8 mouse cellular contexts compared by ENCODE assay signal in the genomic region with DNA sequence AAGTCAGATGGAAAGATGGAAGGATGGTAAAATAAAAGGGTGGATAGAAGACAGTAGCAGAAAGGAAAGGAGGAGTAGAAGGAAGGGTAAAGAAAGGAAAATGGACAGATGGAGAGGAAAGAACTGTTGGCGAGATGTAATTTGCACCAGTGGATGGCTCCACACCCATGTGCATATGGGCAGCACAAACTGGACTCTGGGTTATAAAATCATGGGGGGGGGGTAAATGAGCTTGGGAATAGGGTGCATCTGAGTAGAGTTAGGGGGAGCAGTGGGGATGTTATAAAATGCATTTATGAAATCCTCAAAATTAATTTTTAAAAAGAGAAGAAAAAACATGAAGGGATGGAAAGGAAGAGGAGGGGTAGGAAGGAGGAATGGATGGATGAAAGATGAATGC. TPM values are rescaled to one million over a fixed set of nuclear protein-coding genes. Genes with fewer than 3 reads are reported as not detected.
DNase-seq lines count a peak whose midpoint lies in the region; ATAC-seq and TF ChIP-seq lines count a peak whose summit lies in the region.

No protein-coding gene starts in this region.

- WGBS in kidney, adult 2 months, result 67% methylated on average over 1 of the region's 1 CpGs
- WGBS in hindbrain, embryonic 15.5 days, result 55% methylated on average over 1 of the region's 1 CpGs
- WGBS in midbrain, embryonic 14.5 days, result 85% methylated on average over 1 of the region's 1 CpGs

- H3K4me2 ChIP-seq in hindbrain, embryonic 15.5 days, result peak overlapping the region; percentile 58
- peak overlapping the region; percentile 57 for H3K4me2 ChIP-seq in midbrain, embryonic 14.5 days (ENCODE audit: low read length)

- TF ChIP-seq CTCF in kidney, adult 2 months (conservative IDR thresholded peaks at IDR 0.05; ENCODE audit: insufficient read depth, insufficient read length, low read depth, low read length), result no peak

- H3K4me1 ChIP-seq in kidney, adult 2 months (ENCODE audit: control insufficient read depth, insufficient read depth, low read length), result no peaks in the 10 kb centered on the region
- H3K4me1 ChIP-seq in brown adipose tissue, adult 24 weeks (ENCODE audit: control insufficient read depth, insufficient read depth, insufficient read length, low read length), result no peaks in the 10 kb centered on the region; the same call in 1 of the 2 replicates
- peaks cover 15% of the 10 kb centered on the region; the same call in 1 of the 2 replicates for H3K4me1 ChIP-seq in hindbrain, embryonic 15.5 days (replicated peaks)
- 0 out of 2 replicates have a peak, but pooled peaks cover 7% of the 10 kb centered on the region for H3K4me1 ChIP-seq in midbrain, embryonic 14.5 days (ENCODE audit: control insufficient read depth, insufficient read depth, low read length)

- no peak overlapping the region for H3K27ac ChIP-seq in kidney, adult 2 months (ENCODE audit: insufficient read depth, low read depth, low read length)
- H3K27ac ChIP-seq in brown adipose tissue, adult 24 weeks (replicated peaks; ENCODE audit: low read depth, low read length), result no peak overlapping the region
- H3K27ac ChIP-seq in hindbrain, embryonic 15.5 days (replicated peaks), result peak overlapping the region; percentile 79
- no peak overlapping the region; the same call in 1 of the 2 replicates for H3K27ac ChIP-seq in midbrain, embryonic 14.5 days (replicated peaks; ENCODE audit: low read depth, low read length)

- H3K27me3 ChIP-seq in kidney, adult 2 months (replicated peaks; ENCODE audit: control insufficient read depth, insufficient read depth, low read length), result no peaks in the 10 kb centered on the region
- H3K27me3 ChIP-seq in hindbrain, embryonic 15.5 days, result no peaks in the 10 kb centered on the region
- H3K27me3 ChIP-seq in midbrain, embryonic 14.5 days (ENCODE audit: control insufficient read depth, insufficient read depth, low read length), result no peaks in the 10 kb centered on the region

- H3K4me3 ChIP-seq in kidney, adult 2 months (ENCODE audit: insufficient read depth, low read depth, low read length), result peak overlapping the region; percentile 76; the same call in 1 of the 2 replicates
- H3K4me3 ChIP-seq in brown adipose tissue, adult 24 weeks (ENCODE audit: insufficient read depth, low read depth, low read length), result peak overlapping the region; percentile 68
- H3K4me3 ChIP-seq in hindbrain, embryonic 15.5 days, result peak overlapping the region; percentile 51
- peak overlapping the region; percentile 47 for H3K4me3 ChIP-seq in midbrain, embryonic 14.5 days (replicated peaks; ENCODE audit: low read depth, low read length)

- no peaks in the 10 kb centered on the region for H3K36me3 ChIP-seq in kidney, adult 2 months (ENCODE audit: control insufficient read depth, insufficient read depth, low read length)
- H3K36me3 ChIP-seq in hindbrain, embryonic 15.5 days, result peaks cover 13% of the 10 kb centered on the region
- peaks cover 11% of the 10 kb centered on the region for H3K36me3 ChIP-seq in midbrain, embryonic 14.5 days (ENCODE audit: control insufficient read depth, insufficient read depth, low read length)

- no peaks in the 10 kb centered on the region for H3K9me3 ChIP-seq in hindbrain, embryonic 15.5 days
- H3K9me3 ChIP-seq in midbrain, embryonic 14.5 days (ENCODE audit: control insufficient read depth, low read length), result no peaks in the 10 kb centered on the region

- peak overlapping the region; percentile 54 for H3K9ac ChIP-seq in hindbrain, embryonic 15.5 days
- H3K9ac ChIP-seq in midbrain, embryonic 14.5 days (replicated peaks; ENCODE audit: low read length), result peak overlapping the region; percentile 64

- no peak for TF ChIP-seq POLR2A in kidney, adult 2 months (IDR thresholded peaks at IDR 0.05; ENCODE audit: low read depth, low read length)

- no peak for ATAC-seq in hindbrain, embryonic 15.5 days (ENCODE audit: low FRiP score, low read depth)
- no peak for ATAC-seq in midbrain, embryonic 14.5 days (ENCODE audit: low FRiP score, low TSS enrichment)

- no peak for DNase-seq in kidney, adult 2 months
- DNase-seq in kidney, adult 11 months, result no peak
- DNase-seq in midbrain, embryonic 14.5 days, result no peak
- DNase-seq in thymus, postnatal 0 days (ENCODE audit: low spot score), result no peak
- DNase-seq in embryo, embryonic 10.5 days (ENCODE audit: low spot score), result no peak
- DNase-seq in embryo, embryonic 10 days (ENCODE audit: low spot score), result no peak

RNA-seq across cellular contexts. Expression of gene Ids, which starts 0.7 kb away (rescaled TPM):
- polyA plus RNA-seq in kidney, adult 2 months (2012; rRNA removed), result 40.7 and 42.4 TPM in 2 replicates
- polyA plus RNA-seq in brown adipose tissue, adult 24 weeks (2012; ENCODE audit: insufficient read depth, insufficient read length, missing spikeins), result 16.4 and 19.7 TPM in 2 replicates
- 14.5 and 15.8 TPM in 2 replicates for polyA plus RNA-seq in hindbrain, embryonic 15.5 days (2015; fragmentation: Nextera tagmentation; extraction: Ambion mirVana)
- 20.1 and 28.0 TPM in 2 replicates for polyA plus RNA-seq in midbrain, embryonic 14.5 days (2014; fragmentation: Nextera tagmentation; extraction: Ambion mirVana)
- polyA plus RNA-seq in thymus, postnatal 0 days (2015; fragmentation: Nextera tagmentation; extraction: Ambion mirVana), result 2.8 and 3.3 TPM in 2 replicates

RNA-seq across cellular contexts. Expression of gene 1110012L19Rik, which starts 21.5 kb away (rescaled TPM):
- 9.2 and 12.3 TPM in 2 replicates for polyA plus RNA-seq in kidney, adult 2 months (2012; rRNA removed)
- polyA plus RNA-seq in brown adipose tissue, adult 24 weeks (2012; ENCODE audit: insufficient read depth, insufficient read length, missing spikeins), result 23.2 and 23.4 TPM in 2 replicates
- polyA plus RNA-seq in hindbrain, embryonic 15.5 days (2015; fragmentation: Nextera tagmentation; extraction: Ambion mirVana), result 39.3 and 41.6 TPM in 2 replicates
- 32.5 and 40.1 TPM in 2 replicates for polyA plus RNA-seq in midbrain, embryonic 14.5 days (2014; fragmentation: Nextera tagmentation; extraction: Ambion mirVana)
- 35.8 and 36.3 TPM in 2 replicates for polyA plus RNA-seq in thymus, postnatal 0 days (2015; fragmentation: Nextera tagmentation; extraction: Ambion mirVana)
